Mouse (Mus musculus) MEL (cell line): ENCODE measurements around the gene Ssr2. TPM values are rescaled to one million over a fixed set of nuclear protein-coding genes. Genes with fewer than 3 reads are reported as not detected.

Source experiments
- DNase-seq: peaks from one replicate; pipeline ENCODE4 v3.0.0; 2011; ENCODE audit warnings: low read depth, low spot score
- H3K27ac ChIP-seq: 2 replicates; pipeline ENCODE4 v1.5.1; 2012; ENCODE audit warnings: low read depth, mild to moderate bottlenecking, control low read depth, low read length, moderate library complexity; ENCODE audit not compliant: control insufficient read depth
- H3K27me3 ChIP-seq, 2 experiments: fragments of 150-350 bp in 1 of 2; sonication (generic) in 1 of 2; 2 replicates each; pipeline ENCODE4 v1.6.1; 2012; ENCODE audit warnings: low read length in 2 of 2, mild to moderate bottlenecking in 2 of 2, improper control_type of control experiment in 1 of 2, moderate library complexity in 1 of 2; ENCODE audit not compliant: insufficient read depth in 2 of 2, control insufficient read depth in 1 of 2
- H3K36me3 ChIP-seq, 2 experiments: 2 replicates each; pipeline ENCODE4 v1.6.1; 2012 to 2014; ENCODE audit warnings: low read length in 2 of 2, improper control_type of control experiment in 1 of 2, inconsistent platforms in 1 of 2, mild to moderate bottlenecking in 1 of 2; ENCODE audit not compliant: insufficient read depth in 2 of 2, control insufficient read depth in 1 of 2
- H3K4me1 ChIP-seq, 2 experiments: fragments of 150-350 bp in 1 of 2; sonication (generic) in 1 of 2; 2 replicates each; pipeline ENCODE4 v1.6.1; 2012; ENCODE audit warnings: low read length in 2 of 2, improper control_type of control experiment in 1 of 2, mild to moderate bottlenecking in 1 of 2; ENCODE audit not compliant: insufficient read depth in 2 of 2, control insufficient read depth in 1 of 2
- H3K4me3 ChIP-seq, 2 experiments: fragments of 150-350 bp in 1 of 2; sonication (generic) in 1 of 2; 2 replicates each; pipeline ENCODE4 v1.5.1; 2012; ENCODE audit warnings: low read depth in 2 of 2, low read length in 2 of 2, mild to moderate bottlenecking in 2 of 2, moderate library complexity in 2 of 2, control low read depth in 1 of 2, improper control_type of control experiment in 1 of 2; ENCODE audit not compliant: control insufficient read depth in 1 of 2, insufficient read depth in 1 of 2
- H3K79me2 ChIP-seq: 2 replicates; pipeline ENCODE4 v1.6.1; 2012; ENCODE audit warnings: mild to moderate bottlenecking, low read length, moderate library complexity; ENCODE audit not compliant: control insufficient read depth, poor library complexity, insufficient read depth
- H3K9ac ChIP-seq: 2 replicates; pipeline ENCODE4 v1.6.1; 2012; ENCODE audit warnings: low read depth, mild to moderate bottlenecking, control low read depth, low read length, moderate library complexity; ENCODE audit not compliant: control insufficient read depth, poor library complexity, severe bottlenecking
- H3K9me3 ChIP-seq: fragments of 150-350 bp; sonication (generic); replicated peaks from 2 replicates; pipeline ENCODE4 v1.6.1; 2012; ENCODE audit warnings: mild to moderate bottlenecking, low read length, improper control_type of control experiment, moderate library complexity; ENCODE audit not compliant: insufficient read depth
- BHLHE40 ChIP-seq: IDR thresholded peaks from 2 replicates; pipeline ENCODE4 v1.6.1; 2012; ENCODE audit warnings: low read depth, mild to moderate bottlenecking, inconsistent platforms, low read length, improper control_type of control experiment, borderline replicate concordance
- CHD1 ChIP-seq: IDR thresholded peaks from 2 replicates; pipeline ENCODE4 v1.6.1; 2012; ENCODE audit warnings: low read depth, mild to moderate bottlenecking, inconsistent platforms, low read length, improper control_type of control experiment
- CHD2 ChIP-seq: IDR thresholded peaks from 2 replicates; pipeline ENCODE4 v1.6.1; 2011; ENCODE audit warnings: low read length, improper control_type of control experiment
- CTCF ChIP-seq, 3 experiments: IDR thresholded peaks in 2 of 3; conservative IDR thresholded peaks in 1 of 3; 2 replicates each; pipeline ENCODE4 v1.5.1; 2011 to 2012; ENCODE audit warnings: low read length in 3 of 3, low read depth in 2 of 3, mild to moderate bottlenecking in 2 of 3, improper control_type of control experiment in 1 of 3, inconsistent platforms in 1 of 3, mixed read lengths in 1 of 3, moderate library complexity in 1 of 3; ENCODE audit not compliant: control insufficient read depth in 1 of 3, insufficient read depth in 1 of 3, poor library complexity in 1 of 3, severe bottlenecking in 1 of 3
- E2F4 ChIP-seq: IDR thresholded peaks from 2 replicates; pipeline ENCODE4 v1.6.1; 2011; ENCODE audit warnings: low read depth, low read length, improper control_type of control experiment, borderline replicate concordance
- EP300 ChIP-seq, 2 experiments: IDR thresholded peaks; 2 replicates each; pipeline ENCODE4 v1.6.1; 2011; ENCODE audit warnings: improper control_type of control experiment in 2 of 2, low read length in 2 of 2, low read depth in 1 of 2, mild to moderate bottlenecking in 1 of 2
- GABPA ChIP-seq: IDR thresholded peaks from 2 replicates; pipeline ENCODE4 v1.6.1; 2012; ENCODE audit warnings: low read depth, mild to moderate bottlenecking, inconsistent platforms, low read length, improper control_type of control experiment, moderate library complexity
- KAT2A ChIP-seq: conservative IDR thresholded peaks from 2 replicates; pipeline ENCODE4 v1.6.1; 2012; ENCODE audit warnings: low read depth, low read length, improper control_type of control experiment, inconsistent platforms
- MAFK ChIP-seq: IDR thresholded peaks from 2 replicates; pipeline ENCODE4 v1.6.1; 2011; ENCODE audit warnings: low read depth, mild to moderate bottlenecking, low read length, improper control_type of control experiment, borderline replicate concordance
- MAZ ChIP-seq: IDR thresholded peaks from 2 replicates; pipeline ENCODE4 v1.6.1; 2012; ENCODE audit warnings: low read depth, mild to moderate bottlenecking, inconsistent platforms, low read length, improper control_type of control experiment
- MEF2A ChIP-seq: IDR thresholded peaks from 2 replicates; pipeline ENCODE4 v1.6.1; 2014; ENCODE audit warnings: low read depth, mild to moderate bottlenecking, inconsistent platforms, low read length, improper control_type of control experiment; ENCODE audit not compliant: poor library complexity, insufficient replicate concordance, severe bottlenecking; ENCODE audit errors: extremely low read depth
- MXI1 ChIP-seq: IDR thresholded peaks from 2 replicates; pipeline ENCODE4 v1.6.1; 2011; ENCODE audit warnings: mild to moderate bottlenecking, low read depth, low read length, improper control_type of control experiment
- MYB ChIP-seq: IDR thresholded peaks from 2 replicates; pipeline ENCODE4 v1.6.1; 2011; ENCODE audit warnings: mild to moderate bottlenecking, low read depth, low read length, improper control_type of control experiment
- NELFE ChIP-seq: IDR thresholded peaks from 2 replicates; pipeline ENCODE4 v1.6.1; 2011; ENCODE audit warnings: low read depth, low read length, improper control_type of control experiment
- POLR2AphosphoS2 ChIP-seq: IDR thresholded peaks from 2 replicates; pipeline ENCODE4 v1.6.1; 2011; ENCODE audit warnings: low read length, improper control_type of control experiment
- POLR2AphosphoS5 ChIP-seq: IDR thresholded peaks from 2 replicates; pipeline ENCODE4 v1.6.1; 2012; ENCODE audit warnings: low read depth, borderline replicate concordance, mild to moderate bottlenecking, inconsistent platforms, low read length, moderate library complexity, mixed read lengths
- RAD21 ChIP-seq: IDR thresholded peaks from 2 replicates; pipeline ENCODE4 v1.6.1; 2011; ENCODE audit warnings: mild to moderate bottlenecking, low read depth, low read length, improper control_type of control experiment
- RCOR1 ChIP-seq: IDR thresholded peaks from 2 replicates; pipeline ENCODE4 v1.6.1; 2012; ENCODE audit warnings: low read depth, mild to moderate bottlenecking, inconsistent platforms, low read length, improper control_type of control experiment
- SIN3A ChIP-seq: IDR thresholded peaks from 2 replicates; pipeline ENCODE4 v1.6.1; 2012; ENCODE audit warnings: low read length, improper control_type of control experiment, inconsistent platforms
- TAL1 ChIP-seq: IDR thresholded peaks from 2 replicates; pipeline ENCODE4 v1.6.1; 2012; ENCODE audit warnings: mild to moderate bottlenecking, inconsistent platforms, low read length, moderate library complexity, mixed read lengths
- TBP ChIP-seq: IDR thresholded peaks from 2 replicates; pipeline ENCODE4 v1.8.0; 2011; ENCODE audit warnings: low read depth, low read length, improper control_type of control experiment
- USF1 ChIP-seq: IDR thresholded peaks from 2 replicates; pipeline ENCODE4 v1.6.1; 2014; ENCODE audit warnings: low read depth, mild to moderate bottlenecking, inconsistent platforms, low read length, improper control_type of control experiment, moderate library complexity
- ZC3H11A ChIP-seq: IDR thresholded peaks from 2 replicates; pipeline ENCODE4 v1.6.1; 2012; ENCODE audit warnings: low read depth, mild to moderate bottlenecking, inconsistent platforms, low read length, improper control_type of control experiment
- ZKSCAN1 ChIP-seq: IDR thresholded peaks from 2 replicates; pipeline ENCODE4 v1.6.1; 2012; ENCODE audit warnings: low read depth, mild to moderate bottlenecking, inconsistent platforms, low read length, improper control_type of control experiment, moderate library complexity
- ZNF384 ChIP-seq: IDR thresholded peaks from 2 replicates; pipeline ENCODE4 v1.6.1; 2012; ENCODE audit warnings: low read depth, mild to moderate bottlenecking, inconsistent platforms, low read length, improper control_type of control experiment
- polyA plus RNA-seq, 2 experiments: library from polyadenylated mRNA; stranded (reverse) in 1 of 2; unstranded in 1 of 2; fragments of >175 nt in 1 of 2; fragments of >200 nt in 1 of 2; gene quantifications; 2 replicates each; pipeline versions ENCODE4 v1.2.1 to v1.2.4; 2012; ENCODE audit warnings: low replicate concordance in 2 of 2, low read depth in 1 of 2; ENCODE audit not compliant: insufficient read length in 2 of 2, insufficient read depth in 1 of 2, missing spikeins in 1 of 2
- total RNA-seq: library from RNA; depleted of rRNA; stranded (reverse); fragments of 300-350 nt; gene quantifications from 2 replicates; pipeline ENCODE4 v1.2.3, GENCODE M21; 2012

Ssr2 gene
- total and polyA plus RNA-seq, 3 experiments, result 176 to 706 (median 594) TPM

- no peak overlapping the region for H3K4me3 ChIP-seq
- no peak for DNase-seq
- H3K27me3 ChIP-seq, result no peaks in the 10 kb centered on the region
- no peak overlapping the region for H3K9ac ChIP-seq
- H3K36me3 ChIP-seq, result peaks cover 0 to 10% of the 10 kb centered on the region in 2 experiments; a peak in 2 of 4 replicates
- no peaks in the 10 kb centered on the region; the same call in 1 of the 2 replicates for H3K79me2 ChIP-seq
- no peaks in the 10 kb centered on the region for H3K9me3 ChIP-seq
- no peak overlapping the region for H3K27ac ChIP-seq
- TF ChIP-seq POLR2AphosphoS2 (no peak), NELFE (no peak), BHLHE40 (no peak), ZC3H11A (no peak), CHD1 (no peak), GABPA (no peak), MEF2A (no peak), KAT2A (no peak), POLR2AphosphoS5 (no peak), MXI1 (no peak), E2F4 (no peak), MYB (no peak), ZKSCAN1 (no peak), USF1 (no peak), MAZ (no peak), RCOR1 (no peak), TBP (no peak), MAFK (no peak), SIN3A (no peak)
- H3K4me1 ChIP-seq, result peaks cover 9 to 11% of the 10 kb centered on the region in 2 experiments
Measured at GRCm38 (mm10) chr3:88540085-88540484, 35.6 kb upstream of the Ssr2 start.

GRCm38 (mm10) chr3:88541622-88542401, 33.9 kb upstream of the Ssr2 start:
- Histone ChIP-seq H3K9ac (no peak overlapping the region), H3K79me2 (no peaks in the 10 kb centered on the region), H3K36me3 (peaks cover 0 to 10% of the 10 kb centered on the region in 2 experiments; a peak in 2 of 4 replicates), H3K27me3 (no peaks in the 10 kb centered on the region), H3K9me3 (no peaks in the 10 kb centered on the region), H3K4me3 (no peak overlapping the region), H3K4me1 (peaks cover 12 to 19% of the 10 kb centered on the region in 2 experiments), H3K27ac (no peak overlapping the region)
- DNase-seq, result no peak
- TF ChIP-seq ZNF384 (no peak), KAT2A (no peak), CTCF (IDR thresholded peaks at IDR 0.05 in 2 of 3, conservative IDR thresholded peaks at IDR 0.05 in 1 of 3; ENCODE audit: control insufficient read depth in 1 of 3, insufficient read depth in 1 of 3, low read depth in 2 of 3, low read length in 3 of 3, poor library complexity in 1 of 3, severe bottlenecking in 1 of 3) (no peak), EP300 (IDR thresholded peaks at IDR 0.05; ENCODE audit: low read depth in 1 of 2, low read length in 2 of 2) (no peak), TAL1 (no peak), RAD21 (no peak), CHD2 (no peak), MAZ (no peak)
